Mouse (Mus musculus) right cerebral cortex, postnatal 36 days (tissue): ENCODE results near the gene Spen.

Source experiments
- DNase-seq, 2 experiments: peaks; one replicate each; pipeline ENCODE4 v3.0.0; 2022; ENCODE audit warnings: low spot score in 2 of 2, mixed read lengths in 1 of 2

Gene Spen

GRCm38 (mm10) chr4:141472641-141473321 is 65.6 kb downstream of the Spen start:
- no peak for DNase-seq

GRCm38 (mm10) chr4:141471491-141471890 is 66.9 kb downstream of the Spen start:
- no peak for DNase-seq

- no peak for DNase-seq
Observed at GRCm38 (mm10) chr4:141469343-141469742, 69.1 kb downstream of the Spen start.

GRCm38 (mm10) chr4:141468576-141468975 is 69.8 kb downstream of the Spen start:
- no peak for DNase-seq

- no peak for DNase-seq
Observed at GRCm38 (mm10) chr4:141467581-141467927, 70.8 kb downstream of the Spen start.

GRCm38 (mm10) chr4:141466844-141467580 is 71.4 kb downstream of the Spen start:
- no peak for DNase-seq

- DNase-seq: no peak
Observed at GRCm38 (mm10) chr4:141466289-141466795, 72.1 kb downstream of the Spen start.

- DNase-seq: no peak
Observed at GRCm38 (mm10) chr4:141465512-141466288, 72.7 kb downstream of the Spen start.

- no peak for DNase-seq
Observed at GRCm38 (mm10) chr4:141464722-141465121, 73.7 kb downstream of the Spen start.

- DNase-seq: no peak
Observed at GRCm38 (mm10) chr4:141463472-141463871, 74.9 kb downstream of the Spen start.

- no peak for DNase-seq
Observed at GRCm38 (mm10) chr4:141461576-141461975, 76.8 kb downstream of the Spen start.

GRCm38 (mm10) chr4:141461088-141461487 is 77.3 kb downstream of the Spen start:
- DNase-seq: no peak

GRCm38 (mm10) chr4:141460481-141460880 is 77.9 kb downstream of the Spen start:
- DNase-seq: no peak

- DNase-seq: no peak
Observed at GRCm38 (mm10) chr4:141459766-141460165, 78.6 kb downstream of the Spen start.

- DNase-seq: no peak
Observed at GRCm38 (mm10) chr4:141458888-141459287, 79.5 kb downstream of the Spen start.

- no peak for DNase-seq
Observed at GRCm38 (mm10) chr4:141458236-141458635, 80.2 kb downstream of the Spen start.

- no peak for DNase-seq
Observed at GRCm38 (mm10) chr4:141456193-141456938, 82.0 kb downstream of the Spen start.

GRCm38 (mm10) chr4:141455526-141455925 is 82.9 kb downstream of the Spen start:
- no peak for DNase-seq

- no peak for DNase-seq
Observed at GRCm38 (mm10) chr4:141454581-141455350, 83.6 kb downstream of the Spen start.

GRCm38 (mm10) chr4:141451916-141452450 is 86.4 kb downstream of the Spen start:
- no peak for DNase-seq

GRCm38 (mm10) chr4:141451251-141451650 is 87.1 kb downstream of the Spen start:
- DNase-seq: no peak
